Mouse (Mus musculus) T-helper 2 cell (primary cell): ENCODE results near the gene Htr6.

ENCODE experiments used
- in situ Hi-C: fragments of 300-600 bp; cut with MboI, MseI; formaldehyde crosslinking; loops from one replicate; pipeline ENCODE4 v1.15.1; 2025; ENCODE audit warnings: high pct_unique_total_duplicates

Gene Htr6

DNA sequence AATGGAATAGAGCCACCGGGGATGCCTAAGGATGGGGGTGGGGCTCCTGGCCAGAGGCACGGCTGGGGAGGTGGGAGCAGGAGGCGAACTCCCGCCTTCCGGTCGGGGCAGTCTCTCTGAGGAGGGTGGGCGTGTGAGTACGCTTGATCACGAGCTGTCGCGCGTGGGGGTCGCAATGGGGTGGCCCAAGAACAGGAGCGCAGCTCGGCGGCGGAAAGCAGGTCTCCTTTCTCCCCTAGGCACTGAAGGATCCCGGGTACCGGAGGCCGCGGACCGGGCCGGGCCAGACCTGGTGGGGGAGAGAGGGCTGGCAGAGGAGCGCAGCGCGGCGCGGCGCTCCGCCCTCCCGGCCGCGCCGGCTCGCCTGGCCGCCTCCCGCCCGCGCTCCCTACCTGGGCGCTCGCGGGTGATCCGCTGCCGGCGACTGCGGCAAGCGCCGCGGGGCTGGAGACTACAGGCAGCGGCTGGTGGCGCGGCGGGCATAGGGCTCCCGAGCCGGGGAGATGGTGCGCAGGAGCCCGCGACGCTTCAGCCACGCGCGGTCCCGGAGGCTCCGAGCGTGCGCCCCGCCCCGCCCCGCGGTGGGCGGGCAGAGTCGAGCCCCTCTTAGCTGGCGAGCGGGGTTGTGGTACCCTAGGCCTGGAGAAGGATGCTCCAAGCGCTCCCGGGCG is at the start of gene Htr6:
Gene Htr6 (minus strand): TSS at position 530 of the 671 bp plus-strand sequence.
- in situ Hi-C loops, result loop anchor here (25.0 kb wide), 1 partner anchor 187 kb away; no protein-coding TSS in a partner anchor

DNA sequence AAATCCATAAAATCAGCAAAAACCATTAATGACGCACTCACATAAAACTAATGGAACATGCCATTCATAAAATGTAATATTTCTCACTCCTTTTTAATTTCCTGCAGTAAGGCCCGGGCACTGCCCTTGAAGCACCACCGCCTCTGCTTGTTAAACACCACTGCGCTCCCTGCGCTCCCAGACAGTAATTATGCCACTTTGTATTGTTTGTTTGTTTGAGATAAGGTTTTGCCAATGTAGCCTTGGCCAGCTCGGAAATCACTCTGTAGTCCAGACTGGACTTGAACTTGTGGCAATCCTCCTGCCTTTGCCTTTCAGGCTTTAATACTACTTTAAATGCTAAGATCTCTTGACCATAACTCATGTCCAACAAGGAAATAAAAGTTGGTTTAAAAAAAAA is 49.6 kb upstream of the Htr6 start:
- in situ Hi-C loops, result no loop called here

DNA sequence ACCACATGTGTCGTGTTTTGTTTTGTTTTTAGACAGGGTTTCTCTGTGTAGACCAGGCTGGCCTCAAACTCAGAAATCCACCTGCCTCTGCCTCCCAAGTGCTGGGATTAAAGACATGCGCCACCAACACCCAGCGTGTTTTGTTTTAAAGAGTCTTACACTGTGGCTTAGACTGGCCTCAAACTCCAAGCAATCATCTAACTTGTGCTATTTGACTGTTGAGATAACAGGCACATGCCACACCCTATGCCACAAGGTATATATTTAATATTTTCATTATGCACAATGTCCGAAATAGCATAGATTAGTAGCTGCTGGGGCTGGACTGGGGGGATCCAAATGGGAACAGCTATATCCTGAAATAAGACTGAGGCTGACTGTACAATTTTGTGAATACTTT is 47.2 kb upstream of the Htr6 start:
- in situ Hi-C loops, result no loop called here

DNA sequence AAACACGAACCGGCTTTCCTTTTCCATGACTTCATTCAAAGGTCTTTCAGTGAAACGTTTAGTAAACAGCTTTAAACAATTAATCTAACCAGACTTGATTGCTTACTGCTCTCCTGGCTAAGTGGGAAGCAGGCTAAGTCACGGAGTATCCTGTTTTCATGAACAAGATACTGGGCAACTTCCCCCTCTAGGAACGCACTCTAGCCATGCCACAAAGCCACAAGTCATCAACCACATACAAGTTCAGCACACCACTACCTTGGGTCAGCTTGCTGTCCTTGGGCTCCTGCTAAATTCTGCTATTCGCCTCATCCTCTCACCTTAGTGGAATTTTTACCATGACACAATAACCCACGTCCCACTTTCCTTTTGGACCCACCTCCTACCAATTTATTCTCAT is 45.6 kb upstream of the Htr6 start:
- in situ Hi-C loops, result no loop called here

DNA sequence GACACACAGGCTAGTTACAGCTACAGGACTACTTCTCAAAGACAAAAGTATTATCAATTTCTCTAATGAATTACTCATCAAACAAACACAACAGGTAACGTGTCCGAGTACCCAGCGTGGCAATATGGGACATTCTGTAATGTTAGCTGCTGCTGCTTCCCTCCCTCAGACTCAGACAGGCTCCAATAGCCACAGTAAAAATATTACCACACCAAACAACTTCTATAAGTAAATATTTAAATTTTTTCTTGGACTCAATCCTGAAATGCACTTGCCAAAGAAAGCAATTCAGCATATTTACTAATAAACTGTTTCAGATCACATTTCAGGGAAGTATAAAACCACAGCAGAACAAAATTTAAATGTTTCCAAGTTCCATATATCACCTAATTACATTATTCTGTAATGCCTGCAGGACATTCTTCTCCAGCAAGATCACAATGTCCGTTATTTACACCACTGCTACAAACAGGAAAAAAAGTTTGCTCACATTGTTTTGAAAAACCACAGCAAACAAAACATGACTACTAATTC is 45.0 kb upstream of the Htr6 start:
- in situ Hi-C loops, result no loop called here

DNA sequence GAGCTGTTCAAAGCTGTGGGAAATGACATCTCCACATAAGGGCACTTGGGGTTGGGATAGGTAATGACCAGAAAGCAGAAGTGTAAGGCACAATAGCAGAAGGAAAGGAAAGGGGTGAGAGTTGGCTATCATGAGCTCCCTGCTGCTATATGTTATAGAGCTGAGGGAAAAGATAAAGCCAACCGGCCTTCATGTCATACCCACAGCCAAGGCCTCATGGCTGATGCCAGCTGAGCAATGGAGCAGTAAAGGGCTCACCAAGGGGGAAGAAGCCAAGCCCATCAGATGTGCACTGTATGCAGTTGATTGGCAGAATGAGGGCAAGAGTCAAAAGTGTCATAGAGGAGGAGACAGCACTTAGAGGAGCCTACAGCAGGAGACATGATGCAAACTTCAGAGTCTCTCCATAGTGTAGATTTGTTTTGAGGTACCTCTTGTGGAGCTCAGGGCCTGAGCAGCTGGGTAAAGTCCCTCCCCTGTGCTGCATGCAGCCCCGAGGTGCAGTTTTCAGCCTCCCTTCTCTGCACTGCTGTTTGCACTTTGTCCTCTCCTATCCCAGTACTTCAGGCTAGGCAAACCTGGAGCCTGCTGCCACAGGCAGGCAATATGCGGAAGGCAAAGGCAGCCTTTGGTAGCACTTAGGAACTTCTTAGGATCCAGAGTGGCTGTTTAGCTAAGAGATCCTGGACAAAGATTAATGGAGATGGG is 41.1 kb upstream of the Htr6 start:
- in situ Hi-C loops, result loop anchor here (5.0 kb wide), 1 partner anchor 61 kb away; no protein-coding TSS in a partner anchor

DNA sequence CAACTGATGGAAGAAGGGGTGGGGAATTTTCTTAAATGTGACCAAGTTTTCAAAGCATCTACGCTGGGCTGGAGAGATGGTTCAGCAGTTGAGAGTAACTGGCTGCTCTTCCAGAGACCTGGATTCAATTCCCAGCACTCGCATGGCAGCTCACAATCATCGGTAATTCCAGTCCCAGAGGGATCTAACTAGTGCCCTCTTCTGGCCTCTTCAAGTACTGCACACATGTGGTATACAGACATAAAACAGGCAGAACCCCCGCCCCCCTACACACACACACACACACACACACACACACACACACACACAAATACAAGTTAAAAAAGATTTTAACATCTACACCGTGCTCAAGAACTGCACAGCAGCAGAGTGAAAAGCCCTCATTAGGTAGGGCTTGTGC is 40.4 kb upstream of the Htr6 start:
- in situ Hi-C loops, result loop anchor here (5.0 kb wide), 1 partner anchor 62 kb away; no protein-coding TSS in a partner anchor

DNA sequence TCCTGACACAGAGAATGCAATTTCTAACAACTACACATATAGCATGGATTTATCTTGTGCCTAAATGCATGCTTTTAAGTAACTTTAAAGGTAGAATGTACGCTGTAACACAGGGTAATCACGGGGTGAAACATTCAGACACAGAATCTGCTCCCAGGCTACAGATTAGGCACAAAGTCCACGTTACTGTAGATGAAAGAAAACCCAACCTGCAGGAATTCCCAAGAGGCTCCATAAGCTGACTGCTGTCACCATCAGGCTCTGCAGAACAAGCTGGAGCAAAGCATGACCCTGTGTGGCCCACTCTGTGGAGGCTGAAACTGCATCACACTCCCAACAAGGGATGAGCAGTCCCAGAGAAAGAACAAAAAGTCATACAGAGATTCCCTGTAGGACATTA is 37.1 kb upstream of the Htr6 start:
- in situ Hi-C loops, result no loop called here

DNA sequence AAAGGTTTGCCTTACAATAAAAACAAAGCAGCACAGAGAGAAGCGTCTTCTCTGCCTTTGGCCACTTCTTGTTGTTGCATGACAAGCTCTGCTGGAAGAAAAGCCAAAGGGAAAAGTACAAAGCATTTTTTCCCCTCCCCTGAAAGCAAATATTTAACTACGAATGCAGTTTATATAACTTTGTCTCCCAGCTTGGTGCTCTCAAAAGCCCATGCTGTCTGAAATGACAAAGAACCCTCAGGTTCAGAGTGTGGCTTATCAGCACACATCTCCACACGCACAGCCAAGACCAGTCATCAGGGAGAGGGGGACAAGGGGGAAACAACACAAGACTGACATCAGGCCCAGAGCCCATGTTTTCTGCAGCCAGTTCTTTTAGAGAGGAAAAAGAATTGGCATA is 36.1 kb upstream of the Htr6 start:
- in situ Hi-C loops, result no loop called here

DNA sequence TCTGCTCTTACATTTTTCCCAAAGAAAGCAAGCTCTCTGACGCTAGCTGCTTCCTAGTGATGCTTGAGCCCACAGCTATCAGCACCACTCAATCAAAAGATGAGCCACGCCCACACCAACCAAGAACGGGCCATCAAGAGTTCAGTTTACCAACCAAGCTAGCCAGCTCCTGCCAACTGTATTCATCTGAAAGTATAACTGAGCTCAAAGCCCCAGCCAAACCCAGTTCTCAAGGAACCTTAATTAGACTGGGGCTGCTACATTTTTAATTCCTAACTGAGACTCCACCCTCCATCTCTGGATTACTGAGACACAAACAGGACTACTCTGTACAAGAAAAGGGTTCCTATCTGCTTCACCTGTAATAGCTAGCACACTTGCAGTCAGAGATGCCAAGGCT is 35.5 kb upstream of the Htr6 start:
- in situ Hi-C loops, result no loop called here

DNA sequence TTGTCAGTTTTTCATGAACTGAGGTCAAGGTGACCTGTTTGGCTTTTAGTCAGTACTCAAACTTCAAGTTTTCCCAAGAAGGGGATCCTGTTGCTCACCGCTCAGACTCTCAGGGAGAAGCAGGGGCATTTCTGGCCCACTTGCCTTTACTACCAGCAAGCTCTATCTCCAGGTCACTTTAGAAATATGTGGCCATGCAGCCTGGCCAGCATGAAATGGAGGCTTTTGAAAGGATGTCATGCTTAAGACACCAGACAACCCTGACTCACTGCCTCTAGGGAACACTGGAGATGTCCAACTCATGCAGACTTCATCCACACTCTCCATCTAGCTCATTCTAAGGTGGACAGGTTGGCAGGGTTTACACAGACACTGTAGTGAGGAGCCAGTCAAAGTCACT is 30.1 kb upstream of the Htr6 start:
- in situ Hi-C loops, result no loop called here

DNA sequence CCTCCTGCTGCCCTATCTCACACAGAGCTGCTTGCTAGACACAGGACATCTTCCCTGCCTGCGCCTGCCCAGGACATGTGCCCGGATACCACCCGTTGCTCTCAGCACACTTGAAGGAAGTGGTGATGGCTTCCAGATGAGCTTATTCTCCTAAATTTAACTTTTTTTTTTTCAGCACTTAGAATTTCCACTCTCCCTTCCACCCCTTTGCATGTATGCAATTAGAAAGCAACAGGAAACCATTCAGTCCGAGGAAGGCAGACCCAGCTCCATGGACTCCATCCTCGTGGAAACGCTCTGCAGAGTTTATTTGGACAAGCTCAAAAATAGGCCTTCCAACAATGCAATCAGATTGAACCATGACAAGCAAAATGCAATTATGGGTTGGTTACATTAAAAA is 26.2 kb upstream of the Htr6 start:
- in situ Hi-C loops, result no loop called here

DNA sequence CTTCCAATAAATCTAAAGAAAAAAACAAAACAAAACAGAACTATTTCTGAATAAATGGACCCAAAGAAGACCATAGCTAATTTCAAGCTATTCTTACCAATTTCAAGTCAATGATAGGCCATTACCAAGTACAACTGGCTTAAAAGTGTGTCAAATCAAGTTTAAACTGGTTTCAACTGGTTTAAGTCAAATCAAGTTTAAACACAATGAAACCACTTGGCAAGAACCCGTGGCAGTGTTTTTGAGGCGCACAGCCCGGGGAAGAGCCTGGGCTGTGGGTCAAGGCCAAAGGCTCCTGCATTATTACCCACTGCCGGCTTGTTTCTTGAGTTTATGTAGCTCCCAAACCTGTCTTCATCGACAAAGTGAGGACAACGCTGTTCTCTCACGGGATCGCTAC is 25.0 kb upstream of the Htr6 start:
- in situ Hi-C loops, result no loop called here

DNA sequence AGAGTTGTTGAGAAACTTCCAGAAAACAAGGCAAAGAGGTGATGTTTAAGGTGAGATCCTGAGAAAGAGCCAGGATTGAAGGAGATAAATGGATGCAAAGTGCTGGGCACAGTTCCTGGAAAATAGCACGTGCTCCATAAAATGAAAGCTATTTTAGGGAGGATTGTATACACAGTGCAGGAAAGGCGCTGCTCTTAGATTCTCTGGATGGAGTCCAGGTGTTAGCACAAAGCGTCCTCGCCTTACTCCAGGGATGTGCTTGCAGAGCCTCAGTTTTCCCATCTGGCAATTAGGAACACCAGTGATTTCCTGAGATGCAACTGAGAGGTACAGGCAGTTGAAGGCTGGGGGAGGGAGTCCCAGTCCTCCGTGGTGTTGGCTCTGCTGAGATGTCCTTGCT is 20.8 kb upstream of the Htr6 start:
- in situ Hi-C loops, result loop anchor here (25.0 kb wide), 1 partner anchor 166 kb away; no protein-coding TSS in a partner anchor

DNA sequence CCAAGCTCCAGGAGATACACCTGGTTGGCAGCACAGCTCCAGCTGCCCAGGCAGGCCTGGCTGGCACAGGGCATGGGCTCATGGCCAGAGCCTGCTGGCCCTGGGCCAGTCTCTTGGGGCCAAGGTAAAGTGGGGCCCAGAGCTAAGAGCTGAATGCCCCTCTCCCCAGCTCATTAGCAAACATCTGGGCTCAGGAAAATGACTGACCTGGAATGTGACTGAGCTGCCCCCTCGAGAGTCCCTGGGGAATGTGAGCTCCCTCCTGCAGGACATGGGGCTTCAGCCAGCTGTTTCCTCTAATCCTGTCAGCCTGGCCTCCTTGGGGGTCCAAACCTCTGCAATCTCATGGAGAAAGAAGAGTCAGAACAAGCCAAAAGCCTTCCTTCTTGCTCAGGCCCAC is 20.0 kb upstream of the Htr6 start:
- in situ Hi-C loops, result loop anchor here (25.0 kb wide), 1 partner anchor 167 kb away; no protein-coding TSS in a partner anchor

DNA sequence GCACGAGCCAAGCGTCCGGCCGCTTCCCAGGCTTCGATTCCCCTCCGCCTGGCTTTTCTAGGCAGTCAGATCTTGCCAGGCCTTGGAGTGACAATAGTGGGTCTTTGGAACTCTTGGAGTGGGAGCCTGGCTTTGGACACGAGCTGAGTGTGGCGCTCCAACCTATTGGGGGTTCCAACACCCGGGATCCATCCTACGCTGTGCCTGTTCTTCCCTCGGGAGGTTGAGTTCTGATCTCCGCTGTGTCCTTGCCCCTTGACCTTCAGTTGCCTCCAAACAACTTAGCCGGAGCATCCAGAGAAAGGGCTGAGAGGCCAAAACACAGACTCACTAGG is 17.8 kb upstream of the Htr6 start:
- in situ Hi-C loops, result loop anchor here (25.0 kb wide), 1 partner anchor 169 kb away; no protein-coding TSS in a partner anchor

DNA sequence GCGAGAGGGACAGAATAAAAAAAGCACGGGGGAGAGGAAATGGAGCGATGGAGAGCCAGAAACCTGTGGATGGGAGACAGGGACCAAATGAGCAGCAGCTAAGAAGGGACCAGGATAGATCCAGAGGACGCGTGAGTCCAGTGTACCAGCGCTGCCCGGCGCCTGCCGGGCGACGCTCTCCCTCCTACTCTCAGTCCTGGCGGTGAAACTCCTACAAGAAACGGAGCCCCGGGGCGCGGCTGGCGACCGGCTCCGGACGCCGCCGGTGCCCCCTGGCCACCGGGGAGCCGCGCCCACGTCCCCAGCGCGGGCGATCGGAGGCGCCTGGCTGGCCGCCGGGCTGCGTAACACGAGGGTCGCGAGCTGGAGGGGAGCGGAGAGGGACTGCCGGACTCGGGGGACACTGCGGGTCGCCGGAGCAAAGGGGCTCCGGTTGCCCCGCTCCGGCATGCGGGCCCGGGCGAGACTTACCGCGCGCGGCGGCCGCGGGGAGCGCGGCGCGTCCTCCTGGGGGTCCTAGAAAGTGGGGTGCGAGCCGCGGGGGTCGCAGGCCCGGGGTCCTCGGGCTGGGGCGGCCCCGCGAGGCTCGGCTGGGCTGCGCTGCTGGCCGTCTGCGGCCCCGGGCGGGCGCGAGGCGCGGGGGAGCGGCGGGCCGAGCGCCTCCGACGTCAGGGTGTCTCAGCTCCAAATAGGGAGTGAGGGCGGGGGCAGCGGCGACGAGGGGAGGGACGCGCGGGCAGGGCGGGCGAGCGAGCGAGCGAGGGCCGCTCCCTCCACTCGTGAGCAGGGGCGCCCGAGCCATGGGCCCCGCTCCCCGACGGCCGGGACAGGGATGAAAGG is 17.2 kb upstream of the Htr6 start, which contains the start of gene Nbl1:
Gene Nbl1 (minus strand): TSS at position 638 of the 840 bp plus-strand sequence.
- in situ Hi-C loops, result loop anchor here (25.0 kb wide), 1 partner anchor 170 kb away; no protein-coding TSS in a partner anchor

DNA sequence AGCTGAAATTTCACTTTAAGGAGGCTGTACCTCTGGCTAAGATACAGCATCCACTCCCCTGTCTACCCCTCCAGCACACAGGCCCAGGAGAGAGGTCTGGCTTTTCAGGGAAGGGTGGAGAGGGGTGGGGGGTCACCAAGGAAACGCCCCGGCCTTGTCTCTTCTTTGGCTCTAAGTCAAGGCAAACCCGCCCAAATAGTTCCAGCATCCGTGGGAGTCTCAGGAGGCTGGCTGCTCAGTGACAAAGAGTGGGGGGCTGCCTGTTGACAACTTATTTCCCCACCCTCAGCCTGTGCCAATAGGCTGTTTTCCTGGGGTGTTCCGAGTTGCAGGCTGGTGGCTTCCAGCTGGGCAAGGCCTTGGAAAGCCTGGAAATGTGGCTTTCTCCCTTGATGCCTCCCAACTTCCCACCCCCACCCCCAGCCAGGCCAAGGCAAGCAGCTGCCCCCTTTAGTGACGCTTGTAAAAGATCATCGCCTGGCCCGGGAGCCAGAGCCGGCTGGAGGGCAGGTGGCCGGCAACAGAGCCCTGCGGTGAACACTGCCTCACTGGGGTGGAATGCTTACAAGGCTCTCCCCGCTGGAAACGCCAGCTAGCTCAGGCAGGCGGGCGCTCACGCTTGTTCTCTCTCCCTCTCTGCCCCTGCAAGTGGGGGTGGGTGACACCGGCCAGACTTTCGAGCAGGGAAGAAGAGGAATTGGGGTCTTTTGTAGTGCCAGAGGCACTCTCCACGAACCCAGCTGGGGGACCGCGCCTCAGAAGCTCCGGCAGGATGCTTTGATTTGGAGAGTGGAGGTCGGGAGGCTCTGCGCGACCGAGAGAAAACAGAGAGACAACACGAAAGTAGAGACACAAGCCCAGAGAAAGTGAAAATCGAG is 16.3 kb upstream of the Htr6 start:
- in situ Hi-C loops, result loop anchor here (25.0 kb wide), 1 partner anchor 171 kb away; no protein-coding TSS in a partner anchor

DNA sequence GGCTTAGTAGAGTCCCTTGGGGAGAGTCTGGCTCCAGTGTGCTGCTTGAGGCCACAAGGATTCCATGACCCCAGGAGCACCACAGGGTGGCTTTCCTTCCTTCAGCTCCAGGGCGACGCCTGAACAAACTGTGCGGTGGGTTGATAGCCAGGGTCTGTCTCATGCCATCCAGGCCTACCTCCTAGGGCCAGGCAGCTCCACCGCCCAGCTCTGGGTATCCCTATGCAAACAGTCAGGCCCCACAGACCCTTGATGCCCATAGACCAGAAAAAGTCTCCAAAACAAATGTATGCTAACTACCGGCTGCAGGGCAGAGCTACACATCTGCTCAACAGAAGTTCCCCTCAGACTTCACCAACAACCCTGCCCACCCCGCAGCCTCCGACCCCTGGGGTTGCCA is 15.7 kb upstream of the Htr6 start:
- in situ Hi-C loops, result loop anchor here (25.0 kb wide), 1 partner anchor 171 kb away; no protein-coding TSS in a partner anchor

DNA sequence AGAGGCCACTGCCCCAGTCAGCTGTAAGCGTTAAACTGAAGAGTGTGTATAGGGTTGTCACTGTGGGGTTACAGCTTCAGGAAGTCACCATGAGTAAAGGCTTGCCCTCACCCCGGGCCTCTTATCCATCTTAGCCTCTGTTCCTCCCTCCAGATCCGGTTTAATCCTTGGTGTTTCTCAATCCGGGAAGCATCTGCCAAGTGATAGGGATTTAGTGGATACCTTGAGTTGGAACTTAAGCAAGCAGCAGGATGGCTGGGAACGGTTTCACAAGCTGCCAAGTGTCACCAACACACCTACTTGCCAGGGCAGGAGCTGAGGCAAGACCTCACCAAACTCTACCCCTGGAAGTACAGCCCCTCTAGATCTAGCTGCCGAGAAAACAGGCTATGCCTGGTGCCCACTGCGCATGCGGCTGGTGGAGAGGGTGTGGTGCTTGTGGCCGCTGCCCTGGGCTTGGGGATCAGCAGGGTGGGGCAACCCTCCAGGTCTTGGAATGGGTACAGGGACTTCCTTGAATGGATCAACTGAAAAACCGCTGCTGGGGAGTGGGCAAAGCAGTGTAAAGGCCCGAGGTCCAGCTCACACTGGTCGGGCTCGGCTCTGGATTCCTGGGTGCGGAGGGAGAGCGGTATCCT is 15.1 kb upstream of the Htr6 start:
- in situ Hi-C loops, result loop anchor here (25.0 kb wide), 1 partner anchor 172 kb away; no protein-coding TSS in a partner anchor
